Mouse (Mus musculus): ENCODE results near the gene Cmss1.

The Cmss1 gene

DNA sequence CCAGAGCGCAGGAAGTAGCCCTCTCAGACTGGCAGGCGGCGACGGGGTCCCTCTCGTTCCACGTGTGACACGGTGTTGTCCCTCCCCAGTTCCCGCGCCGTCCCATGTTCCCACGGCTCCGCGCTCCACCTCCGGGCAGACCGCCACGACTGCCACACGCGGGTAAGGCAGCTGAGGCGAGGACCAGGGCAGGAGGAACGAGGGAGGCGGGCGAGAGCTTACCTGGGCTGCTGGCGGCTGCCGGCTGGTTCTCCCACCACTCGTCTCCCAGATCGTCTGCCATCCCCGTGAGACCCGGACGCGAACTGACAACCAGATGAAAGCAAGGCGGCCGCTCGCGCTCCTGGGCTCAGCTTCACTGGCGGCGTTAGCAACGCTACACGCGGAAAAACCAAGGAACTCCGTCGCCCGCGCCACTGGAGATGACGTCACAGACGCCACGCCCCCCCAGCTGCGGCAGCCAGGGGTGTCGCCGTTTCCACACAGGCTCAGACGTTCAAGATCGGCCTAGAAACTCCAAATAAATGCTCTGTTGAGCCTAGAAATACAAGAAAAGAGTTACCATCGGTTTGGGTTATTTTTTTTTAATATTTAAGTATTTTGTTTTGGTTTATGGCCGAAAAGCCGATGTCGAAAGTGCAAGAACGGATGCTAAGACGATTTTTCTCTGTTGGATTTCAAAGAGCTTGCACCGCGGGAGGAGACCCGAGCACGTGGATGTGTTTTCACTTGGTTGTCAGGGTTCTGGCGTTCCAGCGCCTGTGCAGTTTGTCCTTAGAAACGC, at the start of gene Cmss1:
Gene Cmss1, minus strand, starts transcription at position 421 of the 784 bp plus-strand sequence.
- peak; percentile 83 for DNase-seq (ENCODE audit: low spot score)

DNA sequence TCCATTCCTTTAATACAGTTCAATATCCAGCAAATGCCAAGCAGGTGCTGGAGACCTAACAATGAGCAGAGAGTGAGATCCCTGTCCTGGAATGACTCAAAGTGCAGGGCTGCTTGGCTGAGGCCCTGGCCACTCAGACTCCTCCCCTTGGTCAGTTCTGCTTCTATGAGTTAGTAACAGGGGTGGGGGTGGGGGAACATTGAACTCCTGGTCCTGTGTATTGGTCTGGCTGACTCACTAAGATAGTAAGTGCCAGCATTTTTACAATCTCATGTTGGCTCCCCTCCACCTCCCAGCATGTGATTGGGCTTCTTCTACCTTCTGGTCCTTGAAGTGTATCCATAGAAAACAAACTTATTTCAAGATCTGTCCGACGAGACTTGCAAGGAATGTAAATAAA, 43.2 kb upstream of the Cmss1 start:
- no peak for DNase-seq (ENCODE audit: low spot score)

DNA sequence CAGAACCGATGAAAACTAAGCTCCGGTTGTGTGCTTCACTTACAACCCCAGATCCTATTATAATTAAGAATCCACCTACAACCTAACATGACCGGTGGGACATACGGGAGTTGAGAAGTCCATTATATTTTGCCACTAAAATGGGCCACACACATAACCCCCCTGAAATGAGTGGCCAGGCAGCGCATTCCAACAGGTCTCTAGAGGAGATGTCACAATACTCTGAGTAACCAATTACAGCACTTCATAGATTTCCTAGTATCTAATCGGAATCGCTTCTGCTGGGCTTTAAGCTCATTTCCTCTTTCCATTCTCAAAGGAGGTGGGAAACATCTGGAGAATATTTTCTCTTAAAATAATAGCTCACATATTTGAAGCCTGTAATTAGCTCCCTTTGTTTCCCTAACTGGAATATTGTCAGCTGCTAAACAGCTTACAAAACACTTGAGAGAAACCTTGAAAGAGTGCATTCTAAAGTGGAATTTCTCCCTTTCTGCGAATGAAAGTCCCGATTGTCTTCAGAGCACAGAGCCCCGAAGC, 34.8 kb upstream of the Cmss1 start:
- DNase-seq (ENCODE audit: low spot score) = no peak

DNA sequence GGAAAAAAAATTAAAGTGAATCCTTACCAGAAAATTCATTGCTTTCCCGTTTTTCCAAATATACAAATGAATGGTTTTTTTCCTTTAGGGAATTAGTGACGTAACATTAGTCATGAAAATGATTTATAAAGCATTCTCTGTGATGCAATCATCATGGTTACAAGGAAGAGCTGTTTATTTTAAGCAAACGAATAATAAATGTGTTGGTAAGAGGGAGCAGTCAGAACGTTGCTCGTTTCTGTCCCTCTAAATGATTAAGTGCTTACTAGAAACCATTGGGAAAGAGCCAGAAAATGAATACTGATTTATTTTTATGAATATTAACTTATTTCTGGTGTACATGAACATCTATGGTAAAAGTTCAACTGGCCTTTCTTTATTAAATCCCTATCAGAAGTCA, 28.1 kb upstream of the Cmss1 start:
- DNase-seq (ENCODE audit: low spot score) = no peak

DNA sequence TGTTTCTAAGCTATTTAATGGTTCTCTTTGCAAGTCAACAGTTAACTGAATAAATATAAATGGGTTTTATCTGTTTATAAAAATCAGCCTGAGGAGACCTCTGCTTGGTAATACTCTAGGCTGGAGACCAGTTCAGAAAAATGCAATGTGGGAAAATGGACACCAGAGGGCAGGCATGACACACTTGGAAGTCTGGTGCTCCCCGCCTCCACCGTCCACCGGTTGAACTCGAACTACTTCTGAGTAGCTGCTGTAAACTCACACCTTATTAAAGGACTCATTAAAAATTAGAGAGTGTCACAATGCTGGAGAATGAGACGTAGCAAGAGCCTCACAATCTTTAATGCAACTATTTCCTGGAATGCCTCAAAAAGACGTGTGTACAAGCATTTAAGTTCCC, 27.5 kb upstream of the Cmss1 start:
- peak; percentile 5 for DNase-seq (ENCODE audit: low spot score)

DNA sequence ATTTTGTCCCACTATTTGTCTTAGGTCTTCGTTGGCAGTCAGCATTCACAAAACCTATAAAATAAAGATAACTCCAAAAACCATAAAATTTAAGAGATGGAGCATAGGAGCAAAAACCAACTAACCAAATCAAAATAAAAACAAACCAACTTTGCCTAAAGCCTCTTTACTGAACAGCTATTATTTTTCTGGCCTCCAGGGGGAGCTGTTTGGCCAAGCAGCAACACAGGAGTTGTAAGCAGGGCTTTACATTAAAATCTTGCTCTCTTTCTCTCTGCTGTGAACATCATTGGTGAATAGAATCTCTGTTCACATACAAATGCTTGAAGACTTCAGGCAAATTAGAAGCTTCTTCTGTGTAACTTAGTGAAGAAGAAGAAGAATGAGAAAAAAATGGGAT, 5.1 kb upstream of the Cmss1 start:
- DNase-seq (ENCODE audit: low spot score) = no peak

DNA sequence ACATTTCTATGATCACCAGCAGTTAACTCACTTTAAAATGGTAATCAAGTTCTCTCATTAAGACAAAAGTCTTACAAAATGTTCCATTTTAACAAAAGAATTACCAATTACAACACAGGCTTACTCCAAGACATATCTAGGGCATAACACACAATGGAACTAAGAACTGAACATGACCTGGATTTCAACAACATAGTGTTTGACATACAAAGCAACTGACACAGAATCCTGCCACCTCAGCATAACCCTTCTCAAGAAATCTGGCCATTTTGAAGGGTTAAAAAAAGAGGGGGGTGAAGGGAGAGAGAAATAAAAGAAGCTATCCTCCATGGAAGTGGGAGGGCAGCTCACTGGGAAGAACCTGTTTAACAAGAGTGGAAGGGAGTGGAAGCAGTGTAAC, 5.6 kb downstream of the Cmss1 start:
- DNase-seq (ENCODE audit: low spot score) = no peak

DNA sequence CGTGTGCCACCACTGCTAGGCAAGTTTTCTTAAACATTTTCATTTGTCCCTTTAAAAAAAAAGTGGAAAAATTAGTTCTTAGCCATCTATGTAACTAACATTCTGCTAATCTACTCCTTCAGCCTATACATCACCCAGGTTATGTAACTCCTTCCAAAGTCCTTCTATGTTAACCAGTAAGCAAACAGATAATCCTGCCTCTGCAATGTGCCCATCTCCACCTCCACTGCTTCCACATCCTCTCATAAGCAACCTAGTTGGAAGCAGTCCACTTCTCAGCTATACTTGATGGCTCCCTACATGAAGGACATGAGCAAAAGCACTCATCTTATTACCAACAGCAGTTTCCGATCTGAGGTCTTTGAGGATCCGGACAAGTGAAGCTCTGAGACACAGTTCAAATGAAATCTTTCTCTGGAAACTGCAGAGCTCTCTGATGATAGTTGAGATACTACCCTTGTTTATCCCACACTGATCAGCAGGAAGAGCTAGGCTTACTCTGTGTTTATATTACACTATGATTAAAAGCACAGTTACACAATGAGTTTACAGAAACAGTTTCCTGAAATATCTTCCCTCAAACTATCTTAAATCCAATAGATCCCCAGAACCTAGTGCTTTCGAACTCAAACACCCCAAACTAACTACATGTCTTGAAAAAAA, 9.2 kb downstream of the Cmss1 start:
- no peak for DNase-seq (ENCODE audit: low spot score)

DNA sequence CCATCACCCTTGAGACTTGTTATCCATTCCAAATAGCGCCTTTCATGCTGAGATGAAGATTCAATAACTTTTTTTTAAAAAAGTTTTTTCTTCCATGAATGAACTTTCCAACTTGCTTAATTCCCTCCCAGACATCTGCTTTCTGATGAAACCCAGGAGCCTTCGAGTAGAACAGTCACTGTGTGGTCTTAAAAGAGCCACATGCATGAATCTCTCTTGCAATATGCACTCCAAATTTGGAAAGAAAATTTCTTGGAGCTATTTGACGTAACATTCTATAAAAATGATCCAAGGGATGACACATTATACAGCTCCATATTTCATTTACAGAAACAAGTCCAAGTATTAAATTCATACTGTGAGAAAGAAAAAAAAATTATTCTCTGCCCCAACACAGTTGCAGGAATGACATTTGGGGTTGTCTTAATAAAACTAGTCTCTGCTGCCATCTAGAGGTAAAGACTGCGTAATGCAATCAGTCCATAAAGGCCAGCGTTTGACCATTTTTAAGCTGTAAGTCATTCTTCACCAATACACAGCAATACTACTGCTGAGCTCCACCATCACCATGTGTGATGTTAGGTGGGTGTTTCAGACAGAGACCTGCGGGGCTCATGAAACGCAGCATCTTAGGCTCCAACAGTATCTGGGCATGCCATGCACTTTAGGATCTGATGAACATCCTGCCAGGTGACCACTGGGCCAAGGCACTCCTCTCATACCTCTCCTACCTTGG, 13.1 kb downstream of the Cmss1 start:
- no peak for DNase-seq (ENCODE audit: low spot score)

DNA sequence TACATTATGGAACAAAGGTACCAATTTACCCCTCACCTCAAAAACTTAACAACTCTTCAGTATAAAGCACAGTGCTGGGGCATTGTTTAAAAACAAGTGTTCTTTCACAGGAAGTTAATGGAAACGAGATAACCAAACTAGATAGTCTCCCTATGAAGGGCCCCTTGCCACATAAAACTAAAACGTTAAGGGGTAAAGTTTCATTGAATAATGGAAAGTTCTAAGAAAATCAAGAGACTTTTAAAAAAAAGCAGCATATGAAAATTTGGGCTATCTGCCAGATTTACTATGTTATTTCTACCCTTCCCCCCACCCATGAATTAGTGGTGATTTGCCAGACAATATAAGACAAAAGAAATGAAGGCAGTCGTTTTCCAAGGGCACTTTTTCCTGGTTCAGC, 21.5 kb downstream of the Cmss1 start:
- no peak for DNase-seq (ENCODE audit: low spot score)

DNA sequence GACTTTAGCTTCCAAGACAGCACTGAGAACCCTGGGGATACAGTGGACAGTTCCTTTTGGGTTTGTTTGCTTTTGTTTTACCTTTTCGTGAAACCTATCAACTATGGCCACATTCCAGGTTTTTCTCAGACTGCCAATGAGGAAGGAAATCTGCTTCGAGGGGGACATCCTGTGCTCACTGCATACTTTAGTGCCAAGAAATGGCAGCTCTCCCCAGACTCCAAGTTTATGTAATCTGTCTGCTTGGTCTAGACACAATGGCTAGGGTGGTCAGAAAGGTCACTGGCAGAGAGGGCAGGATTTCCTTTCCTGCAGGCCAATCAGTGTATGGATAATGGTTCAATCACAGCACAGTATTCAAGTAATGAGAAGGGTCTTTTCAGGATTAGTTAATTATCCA, 24.7 kb downstream of the Cmss1 start:
- DNase-seq (ENCODE audit: low spot score) = no peak

DNA sequence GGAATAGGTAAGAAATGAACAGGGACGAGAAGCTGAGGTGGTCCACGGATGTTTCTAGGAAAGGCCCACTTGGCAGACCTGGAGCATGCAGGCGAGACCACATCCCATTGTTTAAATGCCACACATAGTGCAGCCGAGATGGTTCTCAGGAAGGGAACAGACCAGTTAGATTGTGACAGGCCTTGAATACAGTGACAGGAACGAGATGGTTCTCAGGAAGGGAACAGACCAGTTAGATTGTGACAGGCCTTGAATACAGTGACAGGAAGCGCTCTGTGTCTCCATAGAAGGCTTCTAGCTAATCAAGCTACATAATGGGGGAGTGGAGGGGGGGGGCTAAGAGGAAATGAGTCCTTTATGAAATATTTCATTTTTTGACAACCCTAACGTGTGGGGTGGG, 26.6 kb downstream of the Cmss1 start:
- no peak for DNase-seq (ENCODE audit: low spot score)

DNA sequence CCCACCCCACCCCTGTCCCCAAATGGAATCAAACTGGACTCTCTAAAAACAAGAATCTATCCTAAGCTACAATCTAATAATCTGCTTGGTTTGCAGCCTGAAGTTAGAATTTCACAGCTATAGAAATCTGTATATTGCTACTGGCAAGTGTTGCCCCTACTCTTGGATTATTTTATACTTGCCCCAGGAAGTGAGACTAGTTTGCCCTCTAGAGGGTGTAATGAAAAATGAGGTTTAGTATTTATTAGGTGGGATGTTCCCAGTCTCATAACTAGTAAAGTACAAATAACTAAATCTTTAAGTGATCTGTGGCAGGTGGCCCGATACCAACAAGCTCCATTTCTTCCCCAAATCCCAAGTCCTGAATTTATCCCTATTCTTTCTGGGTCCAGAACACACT, 29.1 kb downstream of the Cmss1 start:
- DNase-seq (ENCODE audit: low spot score) = no peak

DNA sequence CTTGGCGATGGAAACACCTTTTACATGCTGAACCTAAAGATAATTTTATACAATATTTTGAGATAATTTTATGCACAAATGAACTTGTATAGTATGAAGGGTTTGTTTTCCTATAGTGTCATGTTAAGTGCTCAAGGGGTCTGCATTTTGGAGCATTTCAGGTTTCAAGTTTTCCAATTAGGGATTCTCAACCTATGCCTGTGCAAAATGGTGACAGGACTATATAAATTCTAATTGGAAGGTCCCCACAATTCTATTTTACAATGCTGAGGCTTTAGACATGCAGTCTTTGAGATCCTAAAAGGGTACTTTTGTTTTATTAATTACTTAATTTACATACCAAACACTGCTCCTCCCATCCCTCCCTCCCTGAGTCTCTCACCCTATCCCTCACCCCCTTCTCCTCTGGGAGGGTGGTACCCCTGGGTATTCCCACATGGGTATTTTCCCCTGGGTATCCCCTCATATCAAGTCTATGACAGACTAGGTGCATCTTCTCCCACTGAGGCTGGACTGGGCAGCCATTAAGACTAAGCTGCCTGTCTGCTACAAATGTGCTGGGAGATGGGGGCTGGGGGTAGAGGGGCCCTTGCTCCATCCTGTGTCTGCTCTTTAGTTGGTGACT, 30.8 kb downstream of the Cmss1 start:
- DNase-seq (ENCODE audit: low spot score) = no peak

DNA sequence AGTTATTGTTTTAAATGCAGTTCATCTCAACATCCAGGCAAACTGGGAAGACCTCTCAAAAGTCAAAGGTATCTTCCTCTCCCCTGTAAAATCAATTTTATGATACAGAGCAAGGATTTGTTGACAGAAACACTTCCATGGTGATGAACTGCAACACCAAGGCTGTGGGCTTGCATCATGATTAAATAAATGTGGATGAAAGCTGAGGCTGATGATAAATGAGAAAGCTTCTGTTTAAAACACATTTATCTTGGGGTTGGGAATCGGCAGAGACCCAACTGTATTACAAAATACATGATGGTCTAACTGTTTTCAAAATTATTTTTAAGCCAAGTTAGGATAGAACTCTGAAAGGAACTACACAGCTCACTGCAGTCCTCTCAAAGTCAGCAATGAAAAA, 32.8 kb downstream of the Cmss1 start:
- no peak for DNase-seq (ENCODE audit: low spot score)

DNA sequence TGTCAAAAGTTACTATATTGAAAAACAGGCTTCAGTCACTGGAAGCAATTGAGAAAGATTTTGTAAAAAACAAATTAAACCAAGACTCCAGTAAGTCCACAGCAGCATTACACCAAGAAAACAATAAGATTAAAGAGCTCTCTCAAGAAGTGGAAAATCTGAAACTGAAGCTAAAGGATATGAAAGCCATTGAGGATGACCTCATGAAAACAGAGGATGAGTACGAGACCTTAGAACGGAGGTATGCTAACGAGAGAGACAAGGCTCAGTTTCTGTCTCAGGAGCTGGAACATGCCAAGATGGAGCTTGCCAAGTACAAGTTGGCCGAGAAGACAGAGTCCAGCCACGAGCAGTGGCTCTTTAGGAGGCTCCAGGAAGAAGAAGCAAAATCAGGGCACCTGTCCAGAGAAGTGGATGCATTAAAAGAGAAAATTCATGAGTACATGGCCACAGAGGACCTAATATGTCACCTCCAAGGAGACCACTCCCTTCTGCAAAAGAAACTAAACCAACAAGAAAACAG, 35.8 kb downstream of the Cmss1 start:
- no peak for DNase-seq (ENCODE audit: low spot score)

DNA sequence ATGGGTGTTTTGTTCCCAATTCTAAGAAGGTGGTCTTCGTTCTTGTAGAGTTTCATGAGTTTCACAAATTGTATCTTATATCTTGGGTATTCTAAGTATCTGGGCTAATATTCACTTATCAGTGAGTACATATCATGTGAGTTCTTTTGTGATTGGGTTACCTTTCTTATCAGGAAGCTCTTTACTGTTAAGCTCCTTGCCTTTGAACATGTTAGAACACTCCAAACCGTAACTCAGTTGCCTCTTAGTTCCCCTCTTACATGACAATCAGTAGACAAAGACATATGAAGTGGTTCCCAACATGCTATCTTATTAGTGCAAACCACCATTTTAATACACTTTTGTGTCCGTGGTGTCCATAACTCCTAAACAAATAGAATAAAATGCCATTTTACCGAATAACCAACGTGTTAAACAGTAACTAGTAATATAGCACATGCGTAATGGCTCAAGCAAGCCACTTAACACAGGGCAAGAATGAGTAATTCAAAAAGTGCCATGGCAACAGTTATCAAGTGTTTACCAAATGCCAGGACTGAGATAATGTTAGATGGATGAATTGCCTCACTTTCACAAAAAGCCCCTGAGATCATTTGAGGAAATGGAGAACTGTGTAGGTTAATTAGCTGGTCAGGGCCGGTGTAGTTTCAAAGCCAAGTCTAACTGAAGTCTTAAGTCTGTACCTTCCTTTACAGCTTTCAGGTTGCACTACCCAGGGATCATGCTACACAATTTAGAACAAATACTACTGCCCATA, 37.8 kb downstream of the Cmss1 start:
- DNase-seq (ENCODE audit: low spot score) = no peak

DNA sequence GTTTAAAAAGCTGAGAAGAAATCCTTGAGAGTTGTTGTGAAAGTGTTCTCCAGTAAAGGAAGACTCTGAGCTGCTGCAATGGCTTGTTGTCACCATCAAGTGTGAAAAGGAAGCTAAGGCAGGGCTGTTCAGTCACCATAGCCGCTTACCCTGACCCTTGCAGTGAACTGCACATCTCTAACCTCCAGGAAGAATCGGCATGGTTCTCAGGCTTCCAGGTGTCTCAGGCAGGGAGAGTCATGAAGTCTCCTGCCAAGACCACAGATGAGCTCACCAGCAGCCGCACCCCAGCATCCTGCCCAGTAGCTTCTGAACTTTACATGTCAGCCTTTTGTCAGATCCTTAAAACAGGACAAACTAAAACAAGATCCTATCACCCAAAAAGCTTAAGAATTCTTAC, 40.4 kb downstream of the Cmss1 start:
- DNase-seq (ENCODE audit: low spot score) = no peak

DNA sequence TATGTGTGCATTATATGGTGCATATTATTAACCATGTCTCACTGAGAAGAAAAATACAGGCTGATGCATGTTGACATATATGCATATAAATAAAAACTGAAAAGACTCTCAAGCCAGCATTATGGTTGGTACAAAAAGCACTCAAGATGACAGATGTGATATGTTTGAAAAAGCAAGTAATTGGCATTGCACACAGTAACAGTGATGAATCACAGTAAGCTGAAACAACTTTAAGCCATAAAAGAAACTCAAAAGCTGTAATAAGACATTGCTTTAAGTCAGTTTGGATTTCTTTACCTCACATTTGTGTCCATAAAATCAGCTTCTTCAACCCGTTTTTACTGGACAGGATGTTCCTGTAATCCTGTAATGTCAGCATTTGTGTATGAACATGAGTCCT, 41.9 kb downstream of the Cmss1 start:
- DNase-seq (ENCODE audit: low spot score) = no peak

DNA sequence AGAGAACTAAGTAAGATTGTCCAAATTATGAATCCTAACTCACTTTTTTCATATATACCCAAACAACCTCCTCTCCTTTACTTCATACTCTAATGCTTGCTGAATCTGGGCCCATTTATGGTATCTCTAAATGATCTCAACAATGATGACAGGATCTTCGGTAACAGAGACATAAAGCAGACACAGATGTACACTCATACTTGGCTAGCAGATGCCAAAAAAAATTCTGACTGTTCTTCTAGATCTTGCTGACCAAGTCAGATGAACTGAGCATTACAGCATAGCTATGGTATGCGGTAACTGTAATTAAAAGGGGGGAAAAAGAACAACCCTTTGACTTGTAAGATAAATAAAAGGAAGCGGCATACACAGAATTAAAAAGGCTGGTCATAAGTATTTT, 43.2 kb downstream of the Cmss1 start:
- no peak for DNase-seq (ENCODE audit: low spot score)

DNA sequence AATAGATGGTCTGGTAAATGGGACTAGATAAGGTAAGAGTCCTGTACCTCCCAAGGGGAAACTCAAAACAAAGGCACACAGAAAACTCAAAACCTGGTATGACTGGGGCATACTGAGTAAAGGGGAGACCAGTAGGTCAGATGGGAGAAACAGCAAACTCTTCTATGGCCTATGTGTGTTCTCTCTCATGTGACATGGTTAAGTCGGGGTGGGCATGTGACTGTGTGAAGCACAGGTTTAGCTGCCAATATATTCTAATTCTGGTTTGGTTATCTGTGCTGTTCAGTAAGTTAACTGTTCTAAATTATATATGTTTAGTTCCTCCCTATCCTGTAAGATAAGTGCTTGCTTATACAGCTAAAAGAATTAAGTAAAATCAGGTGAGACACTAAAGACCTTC, 46.5 kb downstream of the Cmss1 start:
- no peak for DNase-seq (ENCODE audit: low spot score)

DNA sequence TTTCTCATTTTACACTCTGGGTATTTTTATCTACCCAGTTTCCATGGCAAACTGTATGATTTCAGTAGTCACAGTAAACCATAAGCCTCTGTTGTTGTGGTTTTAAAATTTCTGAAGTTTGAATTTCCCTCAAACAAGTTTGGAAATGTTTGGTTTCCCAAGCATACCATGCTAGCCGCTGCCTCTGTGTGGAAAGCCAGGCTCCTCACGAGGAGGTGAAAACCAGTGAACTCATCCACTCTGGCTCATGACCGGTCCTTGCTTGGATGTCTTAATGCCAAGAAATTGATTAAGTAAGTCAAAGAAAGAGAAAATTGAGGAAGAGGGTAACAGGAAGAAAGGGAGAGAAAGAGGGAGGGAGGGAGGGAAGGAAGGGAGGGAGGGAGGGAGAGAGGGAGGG, 48.4 kb downstream of the Cmss1 start:
- no peak for DNase-seq (ENCODE audit: low spot score)
